Mouse (Mus musculus) hindbrain, embryonic 16.5 days (tissue): Measurements from ENCODE around the gene Kmt2b. TPM values are rescaled to one million over a fixed set of nuclear protein-coding genes. Genes with fewer than 3 reads are reported as not detected.

ENCODE experiments used
- ATAC-seq: fragments of 200-750 bp; cut with Nextera tagmentation; 2 replicates; pipeline ENCODE4 v1.8.0; 2017; ENCODE audit warnings: moderate TSS enrichment, moderate library complexity
- H3K27ac ChIP-seq: fragments of 300-500 bp; sonication (generic); 2 replicates; pipeline ENCODE4 v1.5.1; 2014; ENCODE audit warnings: low read depth, mild to moderate bottlenecking, control low read depth, low read length, moderate library complexity
- H3K27me3 ChIP-seq: fragments of 300-500 bp; sonication (generic); replicated peaks from 2 replicates; pipeline ENCODE4 v1.6.1; 2014; ENCODE audit warnings: low read length; ENCODE audit not compliant: control insufficient read depth, insufficient read depth
- H3K36me3 ChIP-seq: fragments of 300-500 bp; sonication (generic); 2 replicates; pipeline ENCODE4 v1.6.1; 2014; ENCODE audit warnings: mild to moderate bottlenecking, low read length, moderate library complexity, mixed read lengths; ENCODE audit not compliant: control insufficient read depth, insufficient read depth
- H3K4me1 ChIP-seq: fragments of 300-500 bp; sonication (generic); 2 replicates; pipeline ENCODE4 v1.6.1; 2014; ENCODE audit warnings: low read depth, low read length; ENCODE audit not compliant: control insufficient read depth, insufficient read depth
- H3K4me2 ChIP-seq: fragments of 300-500 bp; sonication (generic); 2 replicates; pipeline ENCODE4 v1.6.1; 2014; ENCODE audit warnings: mild to moderate bottlenecking, low read length, control low read depth, moderate library complexity
- H3K4me3 ChIP-seq: fragments of 300-500 bp; sonication (generic); 2 replicates; pipeline ENCODE4 v1.5.1; 2014; ENCODE audit warnings: mild to moderate bottlenecking, low read length, control low read depth, moderate library complexity
- H3K9ac ChIP-seq: fragments of 300-500 bp; sonication (generic); 2 replicates; pipeline ENCODE4 v1.6.1; 2014; ENCODE audit warnings: low read depth, mild to moderate bottlenecking, control low read depth, low read length, moderate library complexity
- H3K9me3 ChIP-seq: fragments of 300-500 bp; sonication (generic); 2 replicates; pipeline ENCODE4 v1.6.1; 2014; ENCODE audit warnings: mild to moderate bottlenecking, low read length, moderate library complexity; ENCODE audit not compliant: control insufficient read depth
- WGBS: fragments of 180-500 bp; shearing (Covaris S2); extraction: QIAGEN DNeasy Blood & Tissue Kit; methylation state at CpG from one replicate; pipeline ENCODE4 v1.1.7; 2014; 5-methylcytosine and 5-hydroxymethylcytosine counted together
- polyA plus RNA-seq: library from polyadenylated mRNA; unstranded; fragments of >200 nt; fragmentation: Nextera tagmentation; extraction: Ambion mirVana; gene quantifications from 2 replicates; pipeline ENCODE4 v1.2.1, GENCODE M21; 2015

Gene Kmt2b
- polyA plus RNA-seq, 1 experiment from 2014 or later: 8.1 TPM

DNA sequence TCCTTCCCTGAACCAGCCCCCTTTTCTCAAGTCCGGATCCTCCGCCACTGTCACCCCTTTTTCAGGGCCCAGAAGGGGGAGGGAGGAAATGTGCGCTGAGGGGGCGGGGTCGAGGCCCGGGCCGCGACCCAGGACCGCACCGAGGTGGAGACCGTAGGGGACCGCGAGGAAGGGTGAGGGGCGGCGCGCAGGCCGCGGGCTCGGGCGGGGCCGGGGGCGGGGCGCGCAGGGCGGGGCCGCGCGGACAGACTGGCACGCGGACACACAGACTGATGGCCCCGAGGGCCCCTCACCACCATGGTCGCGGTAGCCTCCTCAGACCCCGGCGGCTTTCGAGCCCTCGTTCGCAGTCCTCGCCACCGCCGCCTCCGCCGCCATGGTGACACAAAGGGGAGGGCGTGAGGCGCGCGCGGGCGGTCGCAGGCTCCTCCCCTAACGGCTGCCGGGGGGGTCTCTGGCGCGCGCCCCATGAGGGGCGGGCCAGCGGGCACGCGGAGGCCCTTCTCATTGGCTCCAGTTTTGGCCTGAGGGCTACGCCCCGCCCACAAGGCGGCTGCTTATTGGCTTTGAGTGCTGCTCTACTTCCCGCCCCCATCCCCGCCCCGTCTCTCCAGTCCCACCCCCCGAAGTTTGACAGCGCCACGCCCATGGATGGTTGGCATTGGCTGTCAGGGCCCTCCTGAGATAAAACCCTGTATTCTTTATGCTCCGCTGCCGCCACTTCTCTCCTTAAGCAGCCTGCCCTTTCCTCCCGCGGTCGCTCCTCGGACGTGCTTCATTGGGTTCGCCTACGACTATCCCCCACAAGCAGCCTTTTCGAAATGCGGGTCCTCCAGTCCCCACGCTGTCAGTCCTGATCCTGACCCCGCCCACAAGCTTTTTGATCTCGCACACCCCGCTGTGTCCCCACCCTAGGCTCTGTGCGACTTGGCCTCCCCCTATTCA is 53.6 kb downstream of the Kmt2b start, which contains the start of gene Arhgap33:
Gene Arhgap33 (minus strand): TSS at position 428 of the 945 bp plus-strand sequence.
- ATAC-seq: peak; percentile 93
- peaks cover 11% of the 10 kb centered on the region for H3K36me3 ChIP-seq
- no peaks in the 10 kb centered on the region for H3K9me3 ChIP-seq
- under 1% methylated on average over 43 of the region's 84 CpGs for WGBS
- peak within 1 kb of the TSS; percentile 79 for H3K4me3 ChIP-seq
- peak within 1 kb of the TSS; percentile 94 for H3K9ac ChIP-seq
- H3K4me2 ChIP-seq: peak within 1 kb of the TSS; percentile 88
- H3K4me1 ChIP-seq: peaks cover 32% of the 10 kb centered on the region
- no peaks in the 10 kb centered on the region for H3K27me3 ChIP-seq
- H3K27ac ChIP-seq: peak within 1 kb of the TSS; percentile 95

DNA sequence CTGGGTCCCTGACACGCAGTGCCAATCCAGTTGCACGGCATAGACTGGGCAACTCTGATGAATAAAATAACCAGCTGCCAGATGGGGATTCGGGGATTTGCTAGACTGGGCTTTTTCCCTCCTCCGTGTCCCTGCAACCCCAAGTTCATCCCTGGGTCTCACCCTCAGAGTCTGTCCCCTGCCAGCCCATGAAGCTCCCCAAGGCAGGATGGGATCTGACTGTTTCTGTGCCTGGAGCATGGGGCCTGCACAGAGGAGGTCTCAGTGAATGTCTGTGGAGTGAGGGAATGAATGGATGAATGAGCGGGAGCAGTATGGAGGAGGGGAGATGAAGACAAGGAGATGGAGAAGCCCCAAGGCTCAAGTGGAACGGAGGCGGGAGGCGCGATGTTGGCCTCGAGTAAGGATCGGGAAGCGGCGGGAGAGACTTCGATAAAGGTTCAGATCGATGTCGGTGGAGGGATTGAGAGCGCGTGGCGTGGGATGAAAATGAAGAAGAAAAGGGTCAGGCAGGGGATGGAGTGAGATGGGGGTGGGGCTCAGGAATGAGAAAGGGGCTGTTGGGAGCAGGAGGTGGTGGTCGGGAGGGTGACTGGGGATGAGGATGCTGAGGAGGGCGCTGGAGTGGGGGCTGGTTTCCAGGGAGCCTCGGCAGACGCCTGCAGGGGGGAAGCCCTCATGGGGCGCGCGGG is 54.4 kb downstream of the Kmt2b start:
- H3K27ac ChIP-seq: peak overlapping the region; percentile 95
- peaks cover 32% of the 10 kb centered on the region for H3K4me1 ChIP-seq
- WGBS: 1% methylated on average over 23 of the region's 26 CpGs
- peak overlapping the region; percentile 94 for H3K9ac ChIP-seq
- peak; percentile 35 for ATAC-seq
- H3K9me3 ChIP-seq: no peaks in the 10 kb centered on the region
- peak overlapping the region; percentile 79 for H3K4me3 ChIP-seq
- peaks cover 14% of the 10 kb centered on the region for H3K36me3 ChIP-seq
- no peaks in the 10 kb centered on the region for H3K27me3 ChIP-seq
- peak overlapping the region; percentile 88 for H3K4me2 ChIP-seq

DNA sequence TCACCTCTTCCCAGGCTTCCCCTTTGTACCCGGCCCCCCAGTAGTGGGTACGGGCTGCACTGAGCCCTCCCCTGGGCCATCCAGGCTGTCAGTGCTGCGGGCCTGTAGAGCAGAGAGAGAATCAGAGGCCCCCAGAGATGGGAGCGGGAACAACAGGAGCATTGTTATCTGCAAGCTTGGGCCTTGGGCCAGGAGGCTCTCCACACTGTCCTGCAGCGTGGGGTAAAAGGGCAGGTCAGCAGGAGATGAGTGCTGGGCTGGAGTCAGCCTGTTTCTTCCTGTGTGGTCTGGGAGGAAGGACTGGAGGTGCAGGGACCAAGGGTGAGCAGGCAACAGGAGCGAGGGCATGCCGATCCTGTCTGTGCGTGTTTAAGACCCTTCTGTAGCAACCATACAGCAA is 55.6 kb downstream of the Kmt2b start:
- Histone ChIP-seq H3K36me3 (peaks cover 24% of the 10 kb centered on the region), H3K27me3 (no peaks in the 10 kb centered on the region), H3K9ac (peak overlapping the region; percentile 94), H3K27ac (peak overlapping the region; percentile 51; the same call in 1 of the 2 replicates), H3K9me3 (no peaks in the 10 kb centered on the region), H3K4me1 (peaks cover 32% of the 10 kb centered on the region), H3K4me3 (peak overlapping the region; percentile 79), H3K4me2 (peak overlapping the region; percentile 88)
- ATAC-seq: peak; percentile 5
- 6% methylated on average over 8 of the region's 8 CpGs for WGBS

DNA sequence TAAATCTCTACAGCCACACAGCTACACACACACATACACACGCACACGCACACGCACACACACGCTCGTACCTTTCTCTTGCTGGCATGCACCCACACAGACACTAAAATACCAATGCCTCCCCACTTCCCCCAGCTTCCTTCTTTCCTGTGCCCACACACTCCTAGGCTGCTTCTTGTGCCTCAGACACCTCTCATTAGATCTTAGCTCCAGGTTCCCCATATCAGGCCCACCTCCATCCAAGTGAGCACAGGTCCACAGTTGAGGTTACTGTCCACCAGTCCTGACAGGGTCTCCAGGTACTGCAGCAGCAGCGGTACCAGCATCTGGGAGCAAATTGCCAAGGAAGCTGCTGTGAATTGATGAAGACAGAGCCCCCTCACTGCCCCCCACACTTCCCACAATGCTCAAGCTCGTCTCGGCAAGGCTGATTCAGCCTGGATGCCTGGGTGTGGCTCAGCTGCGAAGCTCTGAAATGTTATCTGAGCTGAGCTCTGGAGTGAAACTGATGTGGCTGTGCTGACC is 57.2 kb downstream of the Kmt2b start:
- Histone ChIP-seq H3K27me3 (no peaks in the 10 kb centered on the region), H3K4me2 (no peak overlapping the region; the same call in 1 of the 2 replicates), H3K4me3 (no peak overlapping the region), H3K9ac (no peak overlapping the region), H3K9me3 (no peaks in the 10 kb centered on the region), H3K27ac (no peak overlapping the region), H3K36me3 (peaks cover 38% of the 10 kb centered on the region), H3K4me1 (peaks cover 32% of the 10 kb centered on the region)
- 80% methylated on average over 9 of the region's 9 CpGs for WGBS
- ATAC-seq: no peak

DNA sequence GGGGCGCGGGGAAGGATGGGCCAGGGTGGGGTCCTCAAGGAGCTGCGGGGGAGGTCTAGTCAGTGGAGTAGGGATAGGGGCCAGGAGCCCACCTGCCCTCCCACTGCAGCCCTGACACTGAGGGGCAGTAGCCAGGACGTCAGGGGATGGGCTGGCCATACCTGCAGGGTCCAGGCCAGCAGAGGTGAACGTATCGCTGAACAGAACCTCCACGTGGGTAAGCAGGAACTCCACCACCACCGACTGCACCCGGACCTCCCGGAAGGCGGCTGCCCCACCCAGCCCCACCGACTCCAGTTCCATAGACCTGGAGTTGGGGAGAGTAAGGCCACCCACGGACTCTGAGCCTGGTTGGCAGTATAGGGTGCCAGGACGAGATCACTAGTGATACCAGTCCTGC is 61.5 kb downstream of the Kmt2b start:
- Histone ChIP-seq H3K36me3 (peaks cover 62% of the 10 kb centered on the region), H3K27ac (no peak overlapping the region), H3K4me1 (peaks cover 5% of the 10 kb centered on the region), H3K4me2 (no peak overlapping the region), H3K9me3 (no peaks in the 10 kb centered on the region), H3K27me3 (no peaks in the 10 kb centered on the region), H3K9ac (no peak overlapping the region), H3K4me3 (no peak overlapping the region)
- 78% methylated on average over 14 of the region's 14 CpGs for WGBS
- ATAC-seq: no peak

DNA sequence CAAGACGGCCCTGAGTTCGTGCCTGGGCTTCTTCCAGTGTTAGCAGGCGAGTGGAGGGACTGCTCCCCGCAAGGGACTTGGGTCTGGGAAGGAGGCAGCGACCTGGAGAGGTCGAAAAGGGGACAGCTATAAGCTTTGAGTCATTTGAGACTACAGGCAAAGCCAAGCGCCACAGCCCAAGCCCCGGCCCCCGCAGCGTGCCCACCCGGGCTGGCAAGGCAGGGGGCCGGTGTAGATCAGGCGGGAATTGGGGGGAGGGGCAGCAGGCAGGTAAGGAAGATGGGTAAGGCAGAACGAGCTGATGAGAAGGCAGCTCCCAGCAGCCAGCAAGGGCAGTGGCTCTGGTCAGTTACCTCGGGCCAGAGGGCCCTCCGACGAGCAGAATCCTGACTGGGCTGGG is 62.1 kb downstream of the Kmt2b start:
- Histone ChIP-seq H3K9me3 (no peaks in the 10 kb centered on the region), H3K27me3 (no peaks in the 10 kb centered on the region), H3K4me3 (no peak overlapping the region), H3K4me2 (no peak overlapping the region), H3K36me3 (peaks cover 62% of the 10 kb centered on the region), H3K9ac (no peak overlapping the region), H3K27ac (no peak overlapping the region), H3K4me1 (no peaks in the 10 kb centered on the region; the same call in none of the 2 replicates)
- 36% methylated on average over 17 of the region's 17 CpGs for WGBS
- ATAC-seq: no peak

DNA sequence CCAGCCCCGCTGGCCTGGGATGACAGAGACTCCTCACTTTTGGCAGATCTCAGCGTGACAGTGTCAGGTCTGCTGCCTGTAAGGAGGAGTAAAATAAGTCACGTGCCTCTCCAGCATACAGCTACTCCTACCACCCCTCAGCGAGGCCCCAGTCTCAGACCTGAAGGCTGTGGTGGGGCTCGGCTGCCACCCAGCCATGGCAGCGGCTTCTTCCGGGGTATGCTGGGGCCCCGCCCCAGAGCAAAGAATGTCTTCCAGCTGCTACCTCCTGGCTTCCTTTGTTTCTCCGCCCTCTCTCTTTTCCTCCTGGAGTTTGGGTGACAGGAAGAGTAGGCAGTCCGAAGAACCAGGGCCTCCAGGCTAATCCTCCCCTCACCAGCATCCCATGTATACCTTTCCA is 62.6 kb downstream of the Kmt2b start:
- WGBS: 30% methylated on average over 10 of the region's 10 CpGs
- H3K4me1 ChIP-seq: peaks cover 2% of the 10 kb centered on the region
- H3K9ac ChIP-seq: no peak overlapping the region
- no peak for ATAC-seq
- H3K4me2 ChIP-seq: no peak overlapping the region
- no peak overlapping the region for H3K27ac ChIP-seq
- H3K27me3 ChIP-seq: no peaks in the 10 kb centered on the region
- H3K9me3 ChIP-seq: no peaks in the 10 kb centered on the region
- no peak overlapping the region for H3K4me3 ChIP-seq
- peaks cover 62% of the 10 kb centered on the region for H3K36me3 ChIP-seq

DNA sequence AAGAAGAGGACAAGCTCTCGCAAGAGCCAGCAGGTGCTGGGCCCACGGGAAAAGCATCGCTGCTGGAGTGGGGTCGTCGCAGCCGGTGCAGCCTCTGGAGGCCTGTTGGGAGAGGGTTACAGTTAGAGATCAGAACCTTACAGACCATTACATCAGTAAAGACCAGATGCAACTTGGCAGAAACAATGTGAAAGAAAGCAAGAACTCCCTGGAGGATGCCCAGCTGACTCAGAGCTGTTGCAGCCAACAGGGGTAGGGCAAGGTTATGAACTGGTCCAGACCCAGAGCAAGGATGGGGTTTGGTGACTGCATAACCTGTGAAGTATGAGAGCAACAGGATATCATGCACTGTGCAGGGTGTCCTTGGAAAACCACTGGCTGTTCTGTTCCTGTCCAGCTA is 64.0 kb downstream of the Kmt2b start:
- Histone ChIP-seq H3K27me3 (no peaks in the 10 kb centered on the region), H3K4me3 (no peak overlapping the region), H3K9me3 (no peaks in the 10 kb centered on the region), H3K36me3 (peaks cover 49% of the 10 kb centered on the region), H3K4me1 (peaks cover 5% of the 10 kb centered on the region), H3K4me2 (no peak overlapping the region), H3K27ac (no peak overlapping the region), H3K9ac (no peak overlapping the region)
- WGBS: 79% methylated on average over 6 of the region's 6 CpGs
- ATAC-seq: no peak

DNA sequence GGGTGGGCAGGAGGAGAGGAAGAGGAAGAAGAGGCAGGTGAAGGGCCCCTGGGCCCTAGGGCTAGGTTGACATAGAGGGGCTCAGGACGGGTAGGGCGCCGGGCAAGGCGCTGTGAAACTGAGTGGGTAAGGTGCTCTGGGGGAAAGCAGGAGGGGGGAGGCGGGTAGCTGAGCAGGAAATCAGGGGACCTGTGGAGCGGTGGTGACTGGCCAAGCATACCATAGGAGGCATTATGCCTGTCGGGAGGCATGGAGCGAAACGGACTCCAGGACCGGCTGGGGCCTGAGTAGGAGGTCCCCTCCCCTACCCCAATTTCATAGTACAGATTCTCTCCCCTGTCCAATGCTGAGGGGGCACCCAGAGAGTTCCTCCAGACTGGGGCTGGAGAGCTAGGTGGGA is 65.7 kb downstream of the Kmt2b start:
- no peak overlapping the region for H3K27ac ChIP-seq
- no peak overlapping the region for H3K4me3 ChIP-seq
- H3K9ac ChIP-seq: no peak overlapping the region
- ATAC-seq: no peak
- H3K4me1 ChIP-seq: peaks cover 5% of the 10 kb centered on the region
- no peaks in the 10 kb centered on the region for H3K9me3 ChIP-seq
- H3K4me2 ChIP-seq: no peak overlapping the region
- 74% methylated on average over 10 of the region's 10 CpGs for WGBS
- no peaks in the 10 kb centered on the region for H3K27me3 ChIP-seq
- H3K36me3 ChIP-seq: peaks cover 37% of the 10 kb centered on the region
